Mouse (Mus musculus) liver, adult 2 months (tissue): ENCODE measurements around the gene Hao1.

Experiments
- CTCF ChIP-seq: fragments of 200-500 bp; IDR thresholded peaks from 2 replicates; pipeline ENCODE4 v1.5.1; 2011; ENCODE audit warnings: low read depth, low read length, control low read depth
- POLR2A ChIP-seq: fragments of 200-500 bp; IDR thresholded peaks from 2 replicates; pipeline ENCODE4 v1.6.1; 2011; ENCODE audit warnings: low read length, control low read depth; ENCODE audit not compliant: insufficient read depth; ENCODE audit errors: extremely low read depth

DNA sequence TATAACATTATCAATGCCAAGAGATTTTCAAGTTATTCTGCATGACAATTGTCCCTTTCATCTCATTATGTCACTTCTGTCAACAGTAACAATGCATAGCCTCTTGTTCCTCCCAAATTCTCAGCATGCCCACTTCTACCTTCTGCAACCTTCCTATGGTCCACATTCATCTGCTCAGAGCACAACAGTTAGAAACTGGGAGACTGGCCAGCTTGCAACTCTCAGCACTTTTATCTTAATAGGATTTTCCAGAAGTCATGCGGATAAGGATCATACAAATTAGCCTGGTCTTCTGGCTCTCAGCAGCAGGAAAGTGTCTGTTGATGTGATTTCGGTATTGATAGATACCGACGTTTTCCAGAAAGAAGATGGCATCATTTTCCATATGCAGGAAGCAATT is 31.1 kb upstream of the Hao1 start:
- TF ChIP-seq CTCF (no peak), POLR2A (no peak)
